Mouse (Mus musculus): Measurements from ENCODE around the gene Gnaq. TPM values are rescaled to one million over a fixed set of nuclear protein-coding genes. Genes with fewer than 3 reads are reported as not detected.
"Not testable (repeated sequence)": the region's sequence is repeated elsewhere in the genome, so short reads cannot be mapped to it uniquely, and the experiment has no call there.

Gene Gnaq
- polyA plus RNA-seq, 3 experiments from 2014 or later: 17.5 to 40.9 (median 26.6) TPM

DNA sequence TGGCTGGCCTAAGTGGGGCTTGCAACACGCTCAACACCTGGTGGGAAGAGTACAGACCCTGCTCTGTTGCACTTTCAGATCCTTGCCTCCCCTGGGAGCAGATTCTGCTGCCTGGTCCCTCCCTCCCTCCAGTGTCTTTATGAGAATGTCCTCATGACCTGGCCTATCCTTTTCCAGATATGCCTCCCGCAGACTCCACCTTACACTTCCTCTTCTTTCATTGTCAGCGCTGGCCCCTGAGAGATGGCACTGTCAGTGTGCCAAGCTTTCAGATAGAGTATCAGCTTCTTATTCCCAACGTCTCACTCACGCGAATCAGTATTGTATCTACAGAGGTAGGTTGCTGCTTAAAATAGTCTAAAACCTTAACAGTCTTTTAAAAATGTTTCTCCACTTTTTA is 129.0 kb downstream of the Gnaq start:
- no peak for ATAC-seq

DNA sequence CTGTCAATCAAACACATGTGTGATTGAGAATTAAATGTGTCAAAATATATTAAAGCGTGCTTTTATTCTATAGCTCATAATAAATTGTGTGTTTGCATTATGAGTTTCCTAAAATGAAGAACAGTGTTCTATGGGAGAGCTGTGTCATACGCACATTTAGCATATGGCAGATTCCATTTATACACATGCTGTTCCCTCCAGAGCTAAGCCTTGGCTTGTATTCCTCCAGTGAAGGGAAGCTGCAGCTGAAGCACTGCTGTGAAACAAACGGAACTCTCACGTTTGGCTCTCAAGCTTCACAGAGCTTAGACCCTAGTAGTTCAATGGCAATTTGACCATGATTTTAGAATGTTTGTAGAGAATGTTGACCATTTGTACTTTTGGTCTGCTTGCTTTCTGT is 129.7 kb downstream of the Gnaq start:
- no peak for ATAC-seq

DNA sequence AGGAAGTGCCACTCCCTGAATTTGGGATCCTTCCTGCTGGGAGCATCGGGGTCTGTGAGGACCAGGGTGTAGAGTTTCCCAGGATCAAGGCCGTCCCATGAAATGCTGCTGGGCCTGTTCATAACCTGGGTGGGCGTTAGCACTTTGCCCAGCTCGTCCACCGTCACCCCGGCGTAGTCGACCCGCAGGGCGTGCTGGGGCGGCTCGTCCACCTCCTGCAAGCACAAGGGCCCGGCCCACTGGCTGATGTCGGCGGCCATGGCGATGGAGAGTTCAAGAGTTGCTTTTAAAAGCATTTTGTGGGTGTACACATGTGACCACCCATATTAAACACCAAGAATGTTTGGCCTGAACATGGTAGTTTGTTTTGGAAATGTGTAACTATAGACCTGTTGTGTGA is 134.7 kb downstream of the Gnaq start:
- not testable (repeated sequence) for ATAC-seq

DNA sequence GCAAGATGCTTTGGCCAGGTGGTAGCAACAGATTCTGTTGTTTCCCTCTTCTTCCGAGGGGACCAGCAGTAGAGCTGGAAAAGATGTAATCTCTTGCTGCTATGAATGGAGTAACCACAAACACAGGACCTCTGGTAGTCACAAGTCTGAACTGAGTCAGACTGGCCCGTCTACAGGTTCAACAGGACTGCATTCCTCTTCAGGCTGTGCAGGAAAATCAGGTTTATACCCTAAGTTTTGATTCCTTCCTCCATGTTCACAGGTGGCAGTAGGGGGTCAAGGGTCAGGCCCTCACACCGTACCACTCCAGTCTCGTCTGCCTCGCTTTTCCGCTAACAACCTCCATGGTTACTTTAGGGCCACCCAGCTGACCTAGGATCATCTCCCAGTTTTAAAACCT is 137.6 kb downstream of the Gnaq start:
- ATAC-seq: no peak

DNA sequence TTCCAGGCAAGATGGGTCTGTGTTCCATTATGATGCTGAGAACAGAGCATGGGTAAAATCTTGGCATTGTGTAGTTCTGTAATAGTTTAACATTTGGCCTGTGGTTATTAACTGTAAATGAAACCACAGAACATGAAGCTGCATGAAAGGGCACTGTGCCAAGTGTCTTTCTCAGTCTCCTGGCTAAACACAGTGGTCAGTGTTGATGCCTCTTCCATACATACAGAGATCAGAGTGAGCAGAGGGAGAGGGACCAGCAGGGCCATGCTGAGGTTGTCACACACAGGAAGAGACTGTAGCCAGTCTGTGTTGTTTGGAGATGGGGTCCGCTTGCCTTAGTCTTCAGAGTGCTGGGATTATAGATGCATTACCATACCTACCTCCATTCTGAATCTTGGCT is 138.4 kb downstream of the Gnaq start:
- ATAC-seq: no peak

DNA sequence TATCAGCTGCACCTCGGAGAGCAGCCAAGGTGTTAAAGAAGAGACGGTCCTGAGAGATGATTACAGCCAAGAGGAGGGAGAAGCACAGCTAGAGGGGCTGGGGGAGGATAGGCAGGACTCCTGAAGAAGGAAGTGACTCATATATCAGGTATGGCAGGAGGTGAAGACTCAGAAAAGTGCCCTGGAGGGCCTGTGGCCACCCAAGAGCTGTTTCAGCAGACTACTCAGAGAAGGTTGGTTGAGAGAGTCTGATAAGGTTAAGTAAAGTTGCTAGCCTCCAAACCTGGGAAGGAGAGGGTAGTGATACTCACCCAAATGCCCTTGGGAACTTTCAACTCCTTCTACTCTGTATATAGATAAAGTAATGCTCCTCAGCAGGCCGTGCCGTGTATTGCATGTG is 140.4 kb downstream of the Gnaq start:
- no peak for ATAC-seq

DNA sequence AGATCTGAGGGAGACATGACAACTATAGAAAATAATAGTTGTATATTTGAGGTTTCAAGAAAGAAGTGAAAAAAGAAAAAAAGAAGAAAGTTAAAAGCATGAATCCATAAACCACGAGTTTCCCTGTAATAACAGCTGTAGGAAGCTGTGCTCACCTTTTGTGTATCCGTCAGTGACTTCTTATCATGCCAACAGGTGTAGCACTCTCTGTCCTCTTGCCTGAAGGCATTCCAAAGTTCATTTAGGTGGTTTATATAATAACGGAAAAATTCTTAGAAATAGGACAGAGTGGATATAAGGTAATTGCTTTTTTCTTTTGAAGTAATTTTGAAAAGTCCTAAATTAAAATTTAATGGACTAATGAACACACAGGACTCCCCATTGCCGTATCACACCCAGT is 147.6 kb downstream of the Gnaq start:
- no peak for ATAC-seq

DNA sequence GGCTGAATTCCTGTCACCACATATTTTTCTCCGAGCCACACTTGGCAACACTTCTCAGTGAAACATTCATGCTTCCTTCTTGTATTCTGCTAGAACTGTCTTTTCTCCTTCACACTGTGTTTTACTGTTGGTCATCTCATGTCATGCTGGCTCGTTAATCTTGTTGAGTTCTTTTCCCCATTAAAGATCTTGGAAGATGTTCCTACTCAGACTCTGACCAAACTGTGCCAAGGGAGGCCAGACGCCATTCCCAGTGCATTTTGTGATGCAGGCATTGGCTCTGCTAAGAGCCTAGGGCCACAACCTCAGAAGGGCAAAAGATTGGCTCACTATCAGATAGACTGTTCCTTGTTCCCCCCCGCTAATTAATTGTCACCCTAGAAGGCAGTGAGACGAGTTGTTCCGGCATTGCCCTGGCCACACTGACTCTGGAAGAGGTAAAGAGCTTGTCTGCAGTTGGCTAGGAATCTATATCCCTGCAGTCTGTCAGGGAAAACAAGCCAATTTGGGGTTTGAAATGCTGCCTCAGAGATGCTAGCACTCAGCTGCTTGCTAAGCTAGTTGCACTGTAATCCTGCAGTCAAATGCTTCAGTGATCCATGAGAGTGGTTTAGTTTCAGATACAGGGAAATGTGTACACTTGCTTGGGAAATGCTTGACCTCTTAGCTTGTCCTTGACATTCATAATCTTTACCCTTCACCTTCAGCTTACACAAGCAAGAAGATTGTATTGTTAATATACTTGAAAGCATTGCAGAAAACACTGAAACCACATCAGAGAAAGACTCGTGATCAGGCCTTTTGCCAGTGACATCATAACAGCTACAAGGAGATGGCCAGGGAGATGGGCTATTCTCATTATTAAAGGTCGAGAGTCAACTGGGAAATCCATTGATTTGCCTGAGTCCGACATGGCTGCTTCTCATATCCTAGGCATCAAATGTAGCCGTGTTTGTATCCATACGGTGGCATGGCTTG is 152.7 kb downstream of the Gnaq start:
- ATAC-seq: no peak

DNA sequence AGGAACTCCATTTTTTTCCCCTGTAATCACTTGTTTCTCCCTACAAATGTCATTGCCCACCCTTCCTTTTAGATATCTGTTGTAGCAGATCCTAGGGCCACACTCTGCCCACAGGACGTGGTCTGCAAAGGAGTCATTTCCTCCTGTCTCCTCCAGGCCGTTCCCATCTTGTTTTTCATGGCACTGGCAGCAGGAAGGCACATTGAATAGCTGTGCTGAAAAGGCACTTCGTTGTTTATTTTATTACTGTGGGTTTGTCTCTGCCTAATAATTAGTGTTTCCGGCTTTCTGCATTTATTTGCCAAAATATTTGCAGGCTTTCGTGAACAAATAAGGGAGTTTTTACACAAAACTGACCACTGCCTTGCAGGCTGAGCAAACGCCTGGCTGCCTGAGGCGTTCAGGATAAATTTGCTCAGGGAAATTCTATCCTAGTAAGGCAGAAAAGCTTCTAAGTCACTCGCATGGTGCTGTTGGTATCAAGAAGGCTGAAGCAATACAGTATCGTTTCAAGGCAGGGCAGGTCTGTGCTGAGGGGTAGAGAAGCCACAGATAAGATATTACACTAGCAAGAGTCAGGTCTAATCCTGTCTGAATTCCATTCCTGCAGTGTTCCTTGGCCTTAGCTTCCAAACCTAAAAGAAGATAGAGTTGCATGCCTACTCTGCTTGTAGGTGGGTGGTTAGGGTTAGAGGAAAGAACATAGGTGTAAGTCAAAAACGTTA is 154.0 kb downstream of the Gnaq start:
- ATAC-seq: no peak

DNA sequence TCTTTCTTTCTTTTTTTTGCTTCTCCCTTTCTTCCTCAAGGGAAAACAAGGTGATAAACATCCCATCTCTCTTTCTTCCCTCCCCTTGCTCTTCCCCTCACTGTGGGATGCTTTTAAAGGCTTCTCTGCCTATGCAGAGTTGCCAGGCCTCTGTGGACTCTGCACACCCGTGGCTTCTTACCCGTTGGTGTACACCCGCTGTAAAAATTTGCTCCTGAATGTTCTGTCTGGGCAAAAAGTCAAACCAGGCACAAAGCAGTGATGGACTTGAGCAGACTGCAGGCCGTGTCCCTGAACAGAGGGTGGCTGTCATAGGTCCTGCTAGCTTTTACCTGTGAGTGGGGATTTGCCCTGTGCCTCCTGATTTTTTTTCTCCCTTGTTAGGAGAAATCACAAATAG is 154.7 kb downstream of the Gnaq start:
- ATAC-seq: no peak

DNA sequence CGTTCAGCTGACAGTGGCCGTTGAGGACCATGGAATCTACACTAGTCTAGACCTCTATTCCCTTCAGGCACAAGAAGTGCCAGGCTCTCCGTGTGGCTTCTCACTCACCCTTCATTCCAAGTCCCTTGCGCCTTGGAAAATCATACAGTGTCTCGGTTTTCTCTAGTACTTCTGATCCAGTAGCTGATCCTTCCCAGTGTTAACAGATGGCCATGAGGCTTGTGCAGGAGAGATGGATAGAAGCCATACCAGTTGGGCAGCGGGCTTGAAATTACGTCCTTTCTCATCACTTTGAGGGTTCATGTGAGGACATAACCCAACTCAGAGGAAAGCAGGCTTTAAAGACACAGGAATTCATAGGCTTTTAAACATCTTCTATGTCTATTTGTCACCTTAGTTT is 155.3 kb downstream of the Gnaq start:
- ATAC-seq: no peak

DNA sequence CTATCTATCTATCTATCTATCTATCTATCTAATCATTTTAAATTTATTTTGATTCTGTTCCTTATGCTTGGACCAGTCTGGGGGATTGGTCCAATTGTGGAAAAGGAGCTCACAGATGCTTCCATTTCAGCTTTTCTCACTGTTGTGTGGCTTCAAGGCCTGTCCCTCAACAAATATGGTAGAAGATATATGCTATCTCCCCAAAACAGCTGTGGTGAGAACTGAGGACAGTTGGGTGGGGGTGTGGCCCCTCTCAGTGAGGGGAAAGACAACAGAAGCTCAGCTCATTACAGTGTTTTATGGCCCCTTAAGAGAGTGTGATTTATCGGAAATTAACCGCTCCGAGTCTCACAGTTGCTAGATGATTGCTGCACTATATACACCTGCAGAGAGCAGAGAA is 158.5 kb downstream of the Gnaq start:
- ATAC-seq: no peak

DNA sequence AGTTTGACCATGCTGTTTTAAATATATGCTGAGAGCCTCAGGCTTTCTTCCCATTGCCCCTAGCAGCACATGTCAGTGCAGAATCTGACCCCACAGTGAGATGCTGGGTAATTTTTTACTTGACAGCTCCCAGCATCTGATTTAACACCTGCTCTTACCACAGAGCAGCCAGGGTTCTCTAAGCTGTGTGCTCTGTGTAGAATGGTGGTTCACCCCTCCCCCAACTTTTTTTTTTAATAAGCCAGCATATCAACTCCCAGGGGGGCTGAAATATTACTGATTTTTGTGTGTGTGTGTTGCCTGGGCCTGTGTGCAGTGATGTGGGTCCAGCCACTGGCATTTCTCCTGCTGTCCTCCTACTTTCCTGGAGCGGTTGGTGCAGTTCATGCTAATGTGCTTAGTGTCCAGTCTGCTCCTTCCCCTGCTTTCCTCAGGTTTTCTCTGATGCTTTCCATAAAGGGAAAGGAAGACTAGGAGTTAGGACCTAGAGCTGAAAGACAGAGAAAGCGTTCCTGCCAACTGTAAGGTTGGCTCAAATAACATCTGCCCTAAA is 159.5 kb downstream of the Gnaq start:
- no peak for ATAC-seq

DNA sequence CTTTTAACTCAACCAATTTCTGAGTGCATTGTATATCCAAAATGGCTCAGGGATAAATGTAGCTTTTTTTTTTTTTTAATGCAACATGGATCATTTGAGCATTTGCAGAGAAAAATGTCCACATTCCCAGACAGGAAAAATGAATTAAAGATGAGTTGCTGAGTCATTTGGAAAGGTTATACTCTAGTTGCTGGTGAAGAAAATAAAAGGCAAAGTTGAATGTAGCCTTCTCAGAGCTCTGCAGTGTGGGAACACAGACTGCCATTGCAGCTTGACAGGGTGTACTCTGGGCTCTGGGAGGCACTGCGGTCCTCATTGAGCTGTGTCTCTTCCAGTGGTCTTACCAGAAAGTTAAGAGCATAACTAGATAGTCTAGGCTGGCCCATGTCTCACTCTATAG is 160.3 kb downstream of the Gnaq start:
- no peak for ATAC-seq

DNA sequence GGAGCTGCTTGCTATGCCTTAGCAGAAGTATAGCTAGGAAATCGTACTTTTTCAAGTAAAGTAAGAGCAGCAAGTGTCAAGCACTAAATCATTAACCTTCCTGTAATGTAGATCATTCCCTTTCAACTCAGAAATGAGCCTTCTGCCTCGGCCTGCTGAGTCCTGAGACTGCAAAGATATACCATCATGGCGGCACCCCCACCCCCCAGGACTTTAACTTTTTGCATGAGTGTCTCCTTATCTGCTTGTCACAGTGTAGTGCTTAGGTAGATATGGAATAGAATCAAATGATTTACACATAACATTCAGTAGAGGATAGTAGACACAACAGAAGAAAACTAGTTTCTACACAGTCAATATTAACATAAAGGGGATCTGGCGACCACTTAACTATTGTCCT is 167.8 kb downstream of the Gnaq start:
- ATAC-seq: no peak

DNA sequence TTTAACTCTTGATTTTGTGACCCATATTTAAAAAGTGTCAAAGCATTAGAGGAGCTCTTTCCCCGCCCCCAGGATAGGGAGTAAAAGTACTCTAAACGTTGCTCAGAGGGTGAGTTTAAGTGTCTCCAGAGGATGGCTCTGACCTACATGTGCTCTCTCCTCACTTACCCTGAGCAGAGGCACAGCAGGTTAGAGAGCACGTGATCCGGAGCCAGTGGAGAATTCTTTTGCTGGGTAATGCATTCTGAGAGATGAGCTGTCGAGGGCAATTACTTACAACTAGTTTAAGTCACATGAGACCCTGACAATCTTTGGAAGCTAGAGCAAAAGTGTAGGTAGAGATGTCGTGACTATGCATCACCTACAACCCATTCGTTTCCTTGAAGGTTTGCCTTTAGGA is 168.7 kb downstream of the Gnaq start:
- no peak for ATAC-seq

DNA sequence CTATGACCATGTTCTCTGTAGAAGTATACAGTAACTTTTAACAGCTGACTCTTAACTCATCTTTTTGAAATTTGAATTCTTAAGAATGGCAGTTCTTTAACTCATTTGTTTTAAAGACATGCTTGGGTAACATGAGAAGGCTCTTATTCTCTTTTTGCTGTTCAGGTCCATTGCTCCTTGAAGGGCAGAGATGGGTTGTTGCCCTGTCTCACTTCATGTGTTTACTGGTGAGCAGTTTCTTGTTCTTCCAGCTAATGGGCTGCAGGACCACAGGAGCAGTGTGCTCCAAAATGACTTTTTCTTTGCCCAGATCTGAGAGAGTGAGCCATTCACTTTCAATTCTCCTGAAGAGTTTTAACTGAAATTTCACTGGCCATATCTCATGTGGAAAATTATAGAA is 176.4 kb downstream of the Gnaq start:
- ATAC-seq: no peak

DNA sequence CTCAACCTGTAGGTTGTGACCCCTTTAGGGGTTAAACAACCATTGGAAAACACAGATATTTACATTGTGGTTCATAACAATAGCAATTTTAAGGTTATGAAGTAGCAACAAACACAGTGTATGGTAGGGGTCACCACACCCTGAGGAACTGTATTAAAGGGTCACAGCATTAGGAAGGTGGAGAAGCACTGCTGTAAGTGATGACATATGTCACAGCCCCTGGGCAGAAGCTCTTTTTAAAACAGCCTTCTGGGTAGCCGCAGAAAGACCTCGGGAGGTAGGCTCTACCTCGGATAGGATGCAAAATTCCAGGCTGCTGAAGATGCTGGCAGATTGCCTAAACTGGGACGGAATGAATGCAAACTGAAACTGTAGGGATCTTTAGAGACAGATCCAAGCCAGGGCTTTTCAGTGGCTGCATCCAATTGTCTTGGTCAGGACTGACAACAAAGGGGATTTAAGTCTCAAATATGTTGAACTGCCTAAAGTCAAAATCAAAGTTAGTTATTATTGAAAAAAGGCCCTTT is 181.7 kb downstream of the Gnaq start:
- no peak for ATAC-seq

DNA sequence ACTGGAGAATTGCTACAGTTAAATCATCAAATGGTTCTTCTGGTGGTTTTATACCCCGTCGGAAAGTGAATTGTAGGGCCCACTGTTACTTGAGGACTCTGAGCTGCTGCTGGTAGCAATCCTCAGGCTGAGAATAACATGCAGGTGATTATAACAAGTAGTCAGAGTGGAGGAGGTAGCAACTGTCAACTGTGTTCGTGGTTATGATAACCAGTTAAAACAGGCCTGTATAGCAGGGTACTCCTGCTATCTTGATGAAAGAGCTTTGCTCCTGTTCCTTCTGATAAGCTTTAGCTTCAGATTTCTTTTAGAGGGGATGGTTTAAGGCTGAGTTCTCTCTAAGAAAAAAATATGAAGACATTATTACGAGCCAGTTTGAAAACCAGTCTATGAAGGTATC is 182.9 kb downstream of the Gnaq start:
- no peak for ATAC-seq

DNA sequence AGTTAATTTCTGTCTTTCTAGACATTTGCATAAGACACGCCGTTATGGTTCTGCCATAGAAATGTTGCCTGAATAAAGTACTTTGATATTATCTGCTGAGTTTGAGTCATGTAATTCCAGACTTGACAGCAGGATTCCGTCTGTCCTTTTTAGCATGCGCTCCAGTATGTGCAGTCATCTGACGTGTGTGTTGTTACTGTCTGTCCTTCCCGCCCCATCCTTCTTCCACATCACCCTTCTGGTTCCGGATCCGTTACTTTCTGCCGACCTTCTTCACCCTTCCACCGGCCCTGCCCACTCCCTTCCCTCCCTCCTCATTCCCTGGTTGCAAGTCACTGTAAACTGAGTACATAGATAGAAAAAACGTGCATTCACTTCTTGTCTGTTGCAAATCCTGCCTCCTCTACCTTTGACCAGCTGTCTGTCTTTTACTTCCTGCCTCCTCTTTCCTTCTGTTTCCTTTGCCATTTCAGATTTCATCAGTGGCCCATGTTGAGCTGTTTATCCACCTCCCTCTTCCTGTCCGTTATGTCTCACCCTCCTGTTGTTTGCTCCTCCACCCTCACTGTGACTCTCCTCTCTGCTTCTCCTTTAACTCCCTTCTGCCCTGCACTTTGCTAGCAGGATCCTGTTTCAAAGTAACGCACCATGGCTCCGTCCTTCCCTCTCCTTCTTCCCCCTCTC is 185.6 kb downstream of the Gnaq start:
- no peak for ATAC-seq

DNA sequence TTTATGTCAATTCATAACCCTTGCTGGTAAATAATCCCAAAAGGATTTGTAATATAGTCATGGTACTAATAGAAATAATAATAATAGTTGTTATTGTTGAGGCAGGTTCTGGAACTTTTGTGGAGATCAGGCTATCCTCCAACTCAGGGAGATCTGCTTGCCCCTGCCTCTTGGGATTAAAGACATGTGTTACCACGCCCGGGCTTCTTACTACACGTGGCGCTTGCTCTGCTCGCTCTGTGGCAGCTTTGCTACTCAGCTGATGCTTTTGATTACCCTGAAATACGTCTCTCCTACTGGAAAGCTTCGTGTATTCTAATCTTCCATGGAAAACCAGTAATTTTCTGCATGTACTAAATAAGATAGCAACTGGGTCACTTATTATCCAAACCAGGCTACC is 187.4 kb downstream of the Gnaq start:
- no peak for ATAC-seq

DNA sequence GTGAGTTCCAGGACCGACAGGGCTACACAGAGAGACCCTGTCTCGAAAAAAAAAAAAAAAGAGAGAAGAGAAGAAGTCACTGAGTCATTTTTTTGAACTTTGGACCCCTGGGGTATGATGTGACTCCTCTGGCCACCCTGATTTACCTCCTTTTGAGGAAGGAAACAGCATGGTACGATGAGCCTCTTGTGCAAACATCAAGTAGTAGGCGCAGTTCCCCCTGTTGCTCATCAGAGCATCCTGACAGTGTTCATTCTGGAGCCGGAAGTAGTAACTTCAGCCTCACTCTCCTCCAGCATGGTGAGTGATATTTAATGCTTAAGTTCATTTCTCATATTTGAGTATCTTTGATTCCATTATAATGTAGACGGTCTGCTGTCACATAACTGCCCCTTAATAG is 190.4 kb downstream of the Gnaq start:
- no peak for ATAC-seq

DNA sequence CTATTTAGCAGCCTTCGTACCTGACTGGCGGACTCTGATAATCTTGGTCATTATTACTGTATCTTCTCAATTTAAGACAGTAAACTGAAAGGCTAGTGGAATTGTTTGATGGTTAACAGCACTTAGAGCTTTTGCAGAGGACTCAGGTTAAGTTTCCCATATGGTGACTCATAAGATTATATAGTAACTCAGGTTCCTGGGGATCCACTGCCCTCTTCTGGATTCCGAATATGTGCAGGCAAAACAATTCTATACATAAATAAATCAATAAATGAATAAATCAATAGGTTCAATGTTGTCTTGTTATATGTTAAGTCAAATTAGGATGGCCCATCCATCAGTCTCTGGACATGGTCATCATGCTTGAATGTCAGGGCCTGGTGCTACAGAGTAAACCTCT is 191.6 kb downstream of the Gnaq start:
- no peak for ATAC-seq

Data from inflammation-experienced regulatory T-cells, adult 6 months (primary cell).